Mouse (Mus musculus) cerebellum, adult 2 months (tissue): ENCODE measurements at regions not wholly inside any gene's neighbourhood (a gene's known extent, or its start where the extent isn't known, plus 50 kb on each side); places are given as distances from the start of the nearest gene placed in this dataset.

ENCODE experiments used
- CTCF ChIP-seq: fragments of 200-500 bp; IDR thresholded peaks from 2 replicates; pipeline ENCODE4 v1.5.1; 2011; ENCODE audit warnings: low read depth, mild to moderate bottlenecking, control low read depth, low read length, moderate library complexity, borderline replicate concordance; ENCODE audit not compliant: insufficient read depth
- POLR2A ChIP-seq: fragments of 200-500 bp; IDR thresholded peaks from 2 replicates; pipeline ENCODE4 v1.6.1; 2011; ENCODE audit warnings: low read length, control low read depth, borderline replicate concordance; ENCODE audit not compliant: insufficient read depth

- TF ChIP-seq CTCF (no peak), POLR2A (no peak)
These were observed 1097.8 kb downstream of the Galc start for GRCm38 (mm10) chr12:97161429-97161828.
